Mouse (Mus musculus) heart, adult 2 months (tissue): ENCODE results near the gene Ak5.

ENCODE experiments used
- EP300 ChIP-seq: fragments of 200-500 bp; IDR thresholded peaks from 2 replicates; pipeline ENCODE4 v1.6.1; 2011; ENCODE audit warnings: low read depth, low read length, control low read depth; ENCODE audit not compliant: insufficient read depth
- POLR2A ChIP-seq: fragments of 200-500 bp; IDR thresholded peaks from 2 replicates; pipeline ENCODE4 v1.6.1; 2011; ENCODE audit warnings: mild to moderate bottlenecking, low read depth, low read length, control low read depth; ENCODE audit not compliant: insufficient read depth

GRCm38 (mm10) chr3:152559295-152559694 is 108.9 kb downstream of the Ak5 start:
- TF ChIP-seq POLR2A: no peak
- no peak for TF ChIP-seq EP300
